Mouse (Mus musculus) brain, adult 10 weeks (tissue): ENCODE data around the gene Mast2. TPM values are rescaled to one million over a fixed set of nuclear protein-coding genes. Genes with fewer than 3 reads are reported as not detected.

ENCODE experiments used
- polyA plus RNA-seq: library from polyadenylated mRNA; stranded (reverse); fragments of 350-450 nt; fragmentation: Illumina TruSeq; extraction: RNeasy Lipid Tissue Mini Kit (QIAGEN cat#74804); gene quantifications from one replicate; pipeline ENCODE4 v1.2.3, GENCODE M21; 2015; ENCODE audit warnings: low read depth, low replicate concordance

The Mast2 gene
- polyA plus RNA-seq, result 57.2 TPM

DNA sequence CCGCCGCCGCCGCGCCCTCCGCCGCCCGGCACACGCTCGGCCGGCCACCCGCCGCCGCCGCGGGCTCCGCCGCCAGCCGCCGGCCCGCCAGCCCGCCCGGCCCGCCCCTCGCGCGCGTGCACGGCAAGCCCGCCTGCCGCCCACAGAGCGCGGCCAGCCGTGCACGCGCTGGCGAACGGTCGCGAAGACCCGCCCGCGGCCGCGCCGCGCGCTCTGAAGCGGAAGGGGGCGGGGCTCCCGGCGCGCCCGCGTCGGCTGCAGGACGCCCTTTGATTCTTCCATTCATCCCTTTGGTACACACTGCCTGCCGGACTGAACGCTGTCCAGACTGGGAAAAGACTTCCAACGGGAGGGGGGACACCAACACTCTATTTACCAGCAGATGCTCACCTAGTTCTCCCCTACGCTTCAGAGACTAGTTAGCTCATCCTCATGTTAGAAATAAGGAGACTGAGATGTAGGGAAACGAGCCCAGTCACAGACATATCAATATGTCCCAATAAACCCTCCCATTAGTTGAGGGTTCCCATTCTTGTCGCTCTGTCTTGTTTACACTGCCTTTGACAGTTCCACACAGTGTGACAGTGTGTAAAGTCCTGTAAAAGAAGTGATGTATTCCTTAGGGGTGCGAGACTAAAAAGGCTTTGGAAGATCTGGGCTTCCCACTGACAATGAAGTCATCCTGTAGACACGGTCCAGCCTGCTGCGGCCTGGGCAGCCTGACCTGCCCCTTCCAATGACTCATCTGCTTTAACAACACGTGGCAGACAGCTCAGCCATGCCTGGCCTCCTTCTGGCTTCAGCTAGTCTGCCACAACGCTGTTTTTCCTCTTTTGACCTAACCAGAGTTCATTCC is at the start of gene Mast2:
TSS of gene Mast2 (minus strand) at position 58 of the 856 bp plus-strand sequence.

DNA sequence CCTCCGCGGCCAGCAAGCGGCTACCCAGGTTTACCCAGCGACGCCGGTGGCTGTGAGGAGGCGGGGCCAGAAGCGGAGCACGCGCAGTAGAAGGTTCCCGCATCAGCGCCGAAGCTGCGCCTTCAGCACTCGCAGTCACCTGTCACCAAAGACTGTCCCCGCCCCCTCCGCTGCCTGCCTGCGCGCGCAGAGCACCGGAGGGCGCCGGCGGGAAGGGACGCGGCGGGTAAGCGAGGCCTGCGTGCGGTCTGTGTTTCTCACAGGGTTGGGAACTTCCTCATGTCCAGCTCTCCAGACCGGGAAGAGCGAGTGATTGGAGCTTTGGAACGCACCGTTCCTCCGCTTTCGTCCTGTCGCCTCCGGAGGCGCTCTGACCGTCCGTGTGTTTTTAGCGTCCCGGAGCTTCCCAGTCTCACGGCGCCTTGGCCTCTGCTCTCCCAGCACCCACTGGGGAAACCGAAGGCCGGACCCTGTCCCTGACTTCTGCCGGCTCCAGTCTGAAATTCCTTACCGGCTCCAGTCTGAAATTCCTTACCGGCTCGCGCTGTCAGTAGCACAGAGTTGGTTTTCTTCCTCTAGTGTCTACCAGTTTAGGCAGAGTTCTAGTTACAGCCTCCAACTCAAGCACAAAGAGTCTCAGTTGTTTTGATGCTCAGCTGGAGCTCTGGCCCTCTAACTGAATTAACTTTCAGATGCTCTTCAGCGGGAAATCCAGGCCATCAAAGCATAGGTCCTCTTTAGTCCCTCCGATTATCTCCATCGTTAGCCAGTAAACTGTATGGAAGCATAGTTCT is 43.6 kb upstream of the Mast2 start, which contains the start of gene Ipp:
TSS of gene Ipp (plus strand) at position 125 of the 794 bp plus-strand sequence.

Other genes with a start within 250 kb of the Mast2 start
- 37.6 TPM for gene Pik3r3, start 242.6 kb downstream of the Mast2 start, polyA plus RNA-seq
- 14.1 TPM for gene Ipp, start 43.4 kb upstream of the Mast2 start, polyA plus RNA-seq
- gene Tmem69, start 91.8 kb upstream of the Mast2 start, polyA plus RNA-seq, result 15.0 TPM
- gene Gpbp1l1, start 93.5 kb upstream of the Mast2 start, polyA plus RNA-seq, result 29.4 TPM
- 3.6 TPM for gene Ccdc17, start 132.5 kb upstream of the Mast2 start, polyA plus RNA-seq
- gene Nasp, start 163.8 kb upstream of the Mast2 start, polyA plus RNA-seq, result 22.9 TPM
- gene Akr1a1, start 187.5 kb upstream of the Mast2 start, polyA plus RNA-seq, result 595 TPM
- 388 TPM for gene Prdx1, start 221.4 kb upstream of the Mast2 start, polyA plus RNA-seq
- gene Mmachc, start 244.2 kb upstream of the Mast2 start, polyA plus RNA-seq, result 19.7 TPM
- 9.7 TPM for gene Ccdc163, start 244.3 kb upstream of the Mast2 start, polyA plus RNA-seq